Mouse (Mus musculus): ENCODE data around the gene Anxa2. TPM values are rescaled to one million over a fixed set of nuclear protein-coding genes. Genes with fewer than 3 reads are reported as not detected.

Anxa2 gene
- polyA plus RNA-seq, 1 experiment from 2014 or later, result 78.3 TPM

DNA sequence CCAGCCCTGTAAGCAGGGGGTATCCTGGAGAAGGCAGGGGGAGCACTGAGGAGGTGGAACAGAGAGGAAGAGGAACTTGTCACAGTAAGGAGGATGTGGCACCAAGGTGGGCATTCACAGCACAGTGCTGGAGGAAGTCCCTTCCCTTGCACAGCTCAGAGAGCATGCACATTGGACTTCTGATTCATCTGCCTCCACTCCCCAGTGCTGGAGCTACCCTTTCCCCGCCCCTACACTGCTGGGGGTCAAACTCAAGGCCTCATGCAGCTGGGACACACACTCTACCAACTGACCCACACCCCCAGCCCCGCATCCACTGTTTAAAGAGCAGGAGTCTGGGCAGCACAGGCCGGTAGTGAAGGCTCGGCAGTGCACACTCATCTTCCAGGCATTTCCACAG lies 12.7 kb downstream of the Anxa2 start:
- Histone ChIP-seq H3K27ac (ENCODE audit: low read depth) (no peak overlapping the region), H3K36me3 (replicated peaks; ENCODE audit: insufficient read depth, low read length) (peaks cover 31% of the 10 kb centered on the region), H3K27me3 (ENCODE audit: insufficient read depth, low read length) (no peaks in the 10 kb centered on the region), H3K9ac (replicated peaks) (no peak overlapping the region), H3K9me3 (ENCODE audit: low read length) (no peaks in the 10 kb centered on the region), H3K4me3 (ENCODE audit: low read depth, low read length) (no peak overlapping the region), H3K4me1 (ENCODE audit: insufficient read depth) (peaks cover 11% of the 10 kb centered on the region), H3K4me2 (ENCODE audit: low read depth, low read length) (no peak overlapping the region)
- DNase-seq (no peak), ATAC-seq (no peak)
- 49% methylated on average over 4 of the region's 4 CpGs for WGBS (ENCODE audit: insufficient replicate concordance)
- no peak for TF ChIP-seq CTCF (IDR thresholded peaks at IDR 0.05; ENCODE audit: low read depth)
- no peak for TF ChIP-seq EP300 (IDR thresholded peaks at IDR 0.05; ENCODE audit: low read depth)

GRCm38 (mm10) chr9:69467310-69467939 lies 14.0 kb downstream of the Anxa2 start:
- peaks cover 17% of the 10 kb centered on the region for H3K4me1 ChIP-seq (ENCODE audit: insufficient read depth)
- TF ChIP-seq CTCF (IDR thresholded peaks at IDR 0.05; ENCODE audit: low read depth), result no peak
- TF ChIP-seq EP300 (IDR thresholded peaks at IDR 0.05; ENCODE audit: low read depth), result no peak
- H3K9ac ChIP-seq (replicated peaks), result no peak overlapping the region
- 66% methylated on average over 10 of the region's 10 CpGs for WGBS (ENCODE audit: insufficient replicate concordance)
- no peak for DNase-seq
- H3K4me2 ChIP-seq (ENCODE audit: low read depth, low read length), result no peak overlapping the region
- H3K4me3 ChIP-seq (ENCODE audit: low read depth, low read length), result no peak overlapping the region
- no peaks in the 10 kb centered on the region for H3K27me3 ChIP-seq (ENCODE audit: insufficient read depth, low read length)
- no peak for ATAC-seq
- no peaks in the 10 kb centered on the region for H3K9me3 ChIP-seq (ENCODE audit: low read length)
- peaks cover 33% of the 10 kb centered on the region for H3K36me3 ChIP-seq (replicated peaks; ENCODE audit: insufficient read depth, low read length)
- no peak overlapping the region for H3K27ac ChIP-seq (ENCODE audit: low read depth)

GRCm38 (mm10) chr9:69468991-69469390 lies 15.6 kb downstream of the Anxa2 start:
- Histone ChIP-seq H3K4me2 (ENCODE audit: low read depth, low read length) (no peak overlapping the region), H3K27ac (ENCODE audit: low read depth) (no peak overlapping the region), H3K36me3 (replicated peaks; ENCODE audit: insufficient read depth, low read length) (peaks cover 41% of the 10 kb centered on the region), H3K4me3 (ENCODE audit: low read depth, low read length) (no peak overlapping the region), H3K9me3 (ENCODE audit: low read length) (no peaks in the 10 kb centered on the region), H3K9ac (replicated peaks) (no peak overlapping the region), H3K27me3 (ENCODE audit: insufficient read depth, low read length) (no peaks in the 10 kb centered on the region), H3K4me1 (ENCODE audit: insufficient read depth) (peaks cover 17% of the 10 kb centered on the region)
- WGBS (ENCODE audit: insufficient replicate concordance), result 65% methylated on average over 9 of the region's 9 CpGs
- DNase-seq (no peak), ATAC-seq (peak; percentile 36; the same call in 1 of the 2 replicates)
- no peak for TF ChIP-seq CTCF (IDR thresholded peaks at IDR 0.05; ENCODE audit: low read depth)
- no peak for TF ChIP-seq EP300 (IDR thresholded peaks at IDR 0.05; ENCODE audit: low read depth)

- 66% methylated on average over 5 of the region's 5 CpGs for WGBS (ENCODE audit: insufficient replicate concordance)
- Histone ChIP-seq H3K4me3 (ENCODE audit: low read depth, low read length) (no peak overlapping the region), H3K27me3 (ENCODE audit: insufficient read depth, low read length) (no peaks in the 10 kb centered on the region), H3K9ac (replicated peaks) (no peak overlapping the region), H3K36me3 (replicated peaks; ENCODE audit: insufficient read depth, low read length) (peaks cover 38% of the 10 kb centered on the region), H3K4me1 (ENCODE audit: insufficient read depth) (peaks cover 15% of the 10 kb centered on the region), H3K4me2 (ENCODE audit: low read depth, low read length) (no peak overlapping the region), H3K9me3 (ENCODE audit: low read length) (no peaks in the 10 kb centered on the region), H3K27ac (ENCODE audit: low read depth) (no peak overlapping the region)
- ATAC-seq (no peak), DNase-seq (no peak)
- TF ChIP-seq CTCF (IDR thresholded peaks at IDR 0.05; ENCODE audit: low read depth), result no peak
- TF ChIP-seq EP300 (IDR thresholded peaks at IDR 0.05; ENCODE audit: low read depth), result no peak
Observed at GRCm38 (mm10) chr9:69470362-69470761, 16.9 kb downstream of the Anxa2 start.

DNA sequence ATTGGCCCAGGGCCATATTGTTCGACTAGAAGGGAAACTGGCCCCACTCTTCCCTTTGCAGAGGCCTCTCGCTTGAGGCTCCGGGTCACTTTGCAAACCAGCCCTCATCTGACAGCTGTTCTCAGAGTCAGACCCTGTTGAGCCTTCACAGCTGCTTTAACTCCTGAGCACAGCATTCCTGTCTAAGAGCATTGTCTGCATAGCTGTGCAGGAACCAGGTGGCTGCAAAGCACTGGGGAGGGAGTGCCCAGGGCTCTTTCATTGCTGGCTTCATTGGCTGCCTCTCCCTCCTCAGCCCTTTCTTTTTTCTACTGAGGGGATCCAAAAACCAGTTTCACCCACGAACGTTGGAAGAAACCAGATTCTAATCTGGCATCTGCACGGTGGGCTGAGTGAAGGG lies 17.5 kb downstream of the Anxa2 start:
- Histone ChIP-seq H3K36me3 (replicated peaks; ENCODE audit: insufficient read depth, low read length) (peaks cover 38% of the 10 kb centered on the region), H3K9me3 (ENCODE audit: low read length) (no peaks in the 10 kb centered on the region), H3K4me1 (ENCODE audit: insufficient read depth) (peaks cover 15% of the 10 kb centered on the region), H3K4me2 (ENCODE audit: low read depth, low read length) (no peak overlapping the region), H3K27me3 (ENCODE audit: insufficient read depth, low read length) (no peaks in the 10 kb centered on the region), H3K4me3 (ENCODE audit: low read depth, low read length) (no peak overlapping the region), H3K9ac (replicated peaks) (no peak overlapping the region), H3K27ac (ENCODE audit: low read depth) (no peak overlapping the region)
- TF ChIP-seq CTCF (IDR thresholded peaks at IDR 0.05; ENCODE audit: low read depth), result no peak
- no peak for TF ChIP-seq EP300 (IDR thresholded peaks at IDR 0.05; ENCODE audit: low read depth)
- 30% methylated on average over 6 of the region's 6 CpGs for WGBS (ENCODE audit: insufficient replicate concordance)
- ATAC-seq (no peak), DNase-seq (no peak)

- Histone ChIP-seq H3K9ac (replicated peaks) (no peak overlapping the region), H3K4me1 (ENCODE audit: insufficient read depth) (peaks cover 9% of the 10 kb centered on the region), H3K36me3 (replicated peaks; ENCODE audit: insufficient read depth, low read length) (peaks cover 37% of the 10 kb centered on the region), H3K27ac (ENCODE audit: low read depth) (peak overlapping the region; percentile 29; the same call in 1 of the 2 replicates), H3K4me3 (ENCODE audit: low read depth, low read length) (no peak overlapping the region), H3K27me3 (ENCODE audit: insufficient read depth, low read length) (no peaks in the 10 kb centered on the region), H3K4me2 (ENCODE audit: low read depth, low read length) (no peak overlapping the region), H3K9me3 (ENCODE audit: low read length) (no peaks in the 10 kb centered on the region)
- DNase-seq (peak; percentile 52), ATAC-seq (peak; percentile 43; the same call in 1 of the 2 replicates)
- WGBS (ENCODE audit: insufficient replicate concordance), result 65% methylated on average over 6 of the region's 6 CpGs
- no peak for TF ChIP-seq CTCF (IDR thresholded peaks at IDR 0.05; ENCODE audit: low read depth)
- no peak; the same call in 1 of the 2 replicates for TF ChIP-seq EP300 (IDR thresholded peaks at IDR 0.05; ENCODE audit: low read depth)
Observed at GRCm38 (mm10) chr9:69472724-69473123, 19.3 kb downstream of the Anxa2 start.

Data from liver, postnatal 0 days (tissue).